Mouse (Mus musculus): Measurements from ENCODE around the gene Tnfrsf25. TPM values are rescaled to one million over a fixed set of nuclear protein-coding genes. Genes with fewer than 3 reads are reported as not detected.

The Tnfrsf25 gene
- polyA plus RNA-seq, 1 experiment from 2014 or later = 0.28 TPM

DNA sequence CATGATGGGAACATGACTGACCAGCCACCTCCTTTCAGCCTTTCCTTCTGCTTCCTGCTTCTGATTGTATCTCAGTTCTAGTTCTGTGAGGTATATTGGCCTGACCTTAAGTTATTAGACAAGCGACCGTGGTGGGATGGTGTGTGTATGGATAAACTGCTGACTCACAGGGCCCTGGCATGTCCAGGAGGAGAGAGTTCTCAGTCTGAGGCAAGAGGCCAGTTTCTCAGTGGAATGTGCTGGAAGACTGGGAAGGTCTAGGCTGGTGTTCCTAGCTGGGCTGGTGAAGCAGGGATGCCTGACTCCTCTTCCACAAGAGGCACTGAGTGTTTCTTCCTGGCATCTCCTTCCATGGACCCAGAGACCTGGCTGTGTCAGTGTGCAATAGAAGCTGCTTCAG, 47.0 kb downstream of the Tnfrsf25 start:
- H3K4me3 ChIP-seq (ENCODE audit: low read depth, low read length) = no peak overlapping the region
- H3K9ac ChIP-seq (ENCODE audit: low read depth, low read length) = no peak overlapping the region
- no peak overlapping the region for H3K27ac ChIP-seq (ENCODE audit: low read depth, low read length)
- 87% methylated on average over 2 of the region's 2 CpGs for WGBS
- H3K27me3 ChIP-seq (ENCODE audit: control insufficient read depth, insufficient read depth, low read length) = peaks cover 52% of the 10 kb centered on the region
- no peak overlapping the region for H3K4me2 ChIP-seq (replicated peaks; ENCODE audit: low read depth, low read length)
- H3K36me3 ChIP-seq (ENCODE audit: control insufficient read depth, insufficient read depth, low read length) = no peaks in the 10 kb centered on the region
- ATAC-seq (ENCODE audit: low FRiP score) (no peak), DNase-seq (ENCODE audit: low spot score) (no peak)
- H3K4me1 ChIP-seq (replicated peaks; ENCODE audit: control insufficient read depth, insufficient read depth, low read length) = peaks cover 10% of the 10 kb centered on the region
- H3K9me3 ChIP-seq (ENCODE audit: control insufficient read depth, low read length) = no peaks in the 10 kb centered on the region

DNA sequence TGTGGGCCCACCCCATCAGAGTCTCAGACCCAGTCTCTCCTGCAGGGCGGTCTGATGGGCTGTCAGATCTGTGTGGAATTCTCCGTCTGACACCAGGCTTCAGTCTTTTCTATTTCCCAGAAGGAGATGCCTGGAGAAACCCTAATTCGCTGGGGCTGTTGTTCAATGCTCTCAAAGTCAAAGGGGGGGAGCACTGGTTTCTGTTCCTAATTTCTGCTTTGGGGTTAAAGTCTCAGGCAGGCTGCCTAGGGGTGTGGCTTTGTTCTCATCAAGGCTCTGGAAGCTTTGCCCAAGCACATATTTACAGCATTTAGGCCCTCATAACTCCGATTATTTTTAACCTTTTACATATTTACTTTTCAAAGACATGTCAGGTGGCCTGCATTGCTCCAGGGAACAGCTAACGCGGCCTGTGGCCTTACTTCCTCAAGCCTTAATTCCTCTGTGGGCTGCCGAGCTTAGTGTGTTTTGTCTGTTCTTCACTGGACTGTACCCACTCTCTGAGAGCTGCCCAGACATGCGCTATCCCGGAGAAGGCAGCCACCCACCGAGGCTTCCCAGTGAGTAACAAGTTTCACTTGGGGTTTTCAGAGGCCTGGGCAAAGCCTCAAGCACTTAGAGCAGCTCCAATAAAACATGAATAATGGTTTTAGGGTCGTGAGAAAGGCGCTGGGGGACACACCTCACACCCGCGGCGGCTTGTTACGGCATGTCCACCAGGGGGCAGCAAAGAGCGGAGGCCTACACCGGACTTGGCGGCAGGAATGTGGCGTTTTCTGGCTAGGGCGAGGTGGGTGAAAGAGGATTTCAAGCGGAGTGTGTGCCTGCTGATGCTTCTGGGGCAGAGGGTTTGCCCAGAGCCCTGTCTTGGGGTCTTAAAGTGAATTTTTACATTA, 49.5 kb downstream of the Tnfrsf25 start:
- H3K36me3 ChIP-seq (ENCODE audit: control insufficient read depth, insufficient read depth, low read length) = no peaks in the 10 kb centered on the region
- no peak for ATAC-seq (ENCODE audit: low FRiP score)
- no peak overlapping the region for H3K4me3 ChIP-seq (ENCODE audit: low read depth, low read length)
- no peaks in the 10 kb centered on the region for H3K9me3 ChIP-seq (ENCODE audit: control insufficient read depth, low read length)
- peaks cover 27% of the 10 kb centered on the region for H3K27me3 ChIP-seq (ENCODE audit: control insufficient read depth, insufficient read depth, low read length)
- WGBS = 28% methylated on average over 22 of the region's 22 CpGs
- peak; percentile 81 for DNase-seq (ENCODE audit: low spot score)
- no peak overlapping the region for H3K27ac ChIP-seq (ENCODE audit: low read depth, low read length)
- H3K4me1 ChIP-seq (replicated peaks; ENCODE audit: control insufficient read depth, insufficient read depth, low read length) = no peaks in the 10 kb centered on the region
- no peak overlapping the region for H3K9ac ChIP-seq (ENCODE audit: low read depth, low read length)
- H3K4me2 ChIP-seq (replicated peaks; ENCODE audit: low read depth, low read length) = no peak overlapping the region

DNA sequence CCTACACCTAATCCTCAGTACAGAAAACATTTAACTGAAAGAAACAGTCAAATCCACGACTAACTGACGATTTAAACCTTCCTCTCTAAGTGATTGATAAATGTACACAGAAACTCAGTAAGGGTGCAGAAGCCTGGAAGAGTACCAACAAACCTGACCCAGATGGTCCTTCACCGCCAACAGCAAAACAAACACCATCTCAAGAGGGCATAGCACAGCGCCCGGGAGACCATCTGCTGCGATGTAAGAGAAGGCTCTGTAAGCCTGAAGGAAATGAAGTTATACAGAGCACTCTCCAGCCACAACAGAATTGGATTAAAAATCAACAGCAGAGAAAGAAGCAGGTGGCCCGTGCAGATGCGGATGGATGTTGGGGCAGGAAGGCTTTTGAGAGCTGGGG, 52.3 kb downstream of the Tnfrsf25 start:
- WGBS = 62% methylated on average over 8 of the region's 8 CpGs
- Histone ChIP-seq H3K36me3 (ENCODE audit: control insufficient read depth, insufficient read depth, low read length) (no peaks in the 10 kb centered on the region), H3K27ac (ENCODE audit: low read depth, low read length) (no peak overlapping the region), H3K4me2 (replicated peaks; ENCODE audit: low read depth, low read length) (no peak overlapping the region), H3K9me3 (ENCODE audit: control insufficient read depth, low read length) (no peaks in the 10 kb centered on the region), H3K27me3 (ENCODE audit: control insufficient read depth, insufficient read depth, low read length) (0 out of 2 replicates have a peak, but pooled peaks cover 3% of the 10 kb centered on the region), H3K4me3 (ENCODE audit: low read depth, low read length) (no peak overlapping the region), H3K4me1 (replicated peaks; ENCODE audit: control insufficient read depth, insufficient read depth, low read length) (no peaks in the 10 kb centered on the region), H3K9ac (ENCODE audit: low read depth, low read length) (no peak overlapping the region)
- DNase-seq (ENCODE audit: low spot score) (no peak), ATAC-seq (ENCODE audit: low FRiP score) (no peak)

GRCm38 (mm10) chr4:152169103-152169502, 53.4 kb downstream of the Tnfrsf25 start:
- Histone ChIP-seq H3K4me2 (replicated peaks; ENCODE audit: low read depth, low read length) (no peak overlapping the region), H3K9me3 (ENCODE audit: control insufficient read depth, low read length) (no peaks in the 10 kb centered on the region), H3K36me3 (ENCODE audit: control insufficient read depth, insufficient read depth, low read length) (no peaks in the 10 kb centered on the region), H3K27ac (ENCODE audit: low read depth, low read length) (no peak overlapping the region), H3K27me3 (ENCODE audit: control insufficient read depth, insufficient read depth, low read length) (0 out of 2 replicates have a peak, but pooled peaks cover under 1% of the 10 kb centered on the region), H3K4me1 (replicated peaks; ENCODE audit: control insufficient read depth, insufficient read depth, low read length) (no peaks in the 10 kb centered on the region), H3K9ac (ENCODE audit: low read depth, low read length) (no peak overlapping the region), H3K4me3 (ENCODE audit: low read depth, low read length) (no peak overlapping the region)
- ATAC-seq (ENCODE audit: low FRiP score) = no peak
- 87% methylated on average over 7 of the region's 7 CpGs for WGBS
- no peak for DNase-seq (ENCODE audit: low spot score)

Other genes with a start within 250 kb of the Tnfrsf25 start
- gene Dnajc11, start 182.2 kb upstream of the Tnfrsf25 start, polyA plus RNA-seq (2014; fragmentation: Nextera tagmentation; extraction: Ambion mirVana) = 73.8 and 80.1 TPM in 2 replicates
- gene Thap3, start 126.9 kb upstream of the Tnfrsf25 start, polyA plus RNA-seq (2014; fragmentation: Nextera tagmentation; extraction: Ambion mirVana) = 20.0 and 20.4 TPM in 2 replicates
- 15.2 and 19.4 TPM in 2 replicates for gene Phf13, start 119.7 kb upstream of the Tnfrsf25 start, polyA plus RNA-seq (2014; fragmentation: Nextera tagmentation; extraction: Ambion mirVana)
- gene Klhl21, start 107.1 kb upstream of the Tnfrsf25 start, polyA plus RNA-seq (2014; fragmentation: Nextera tagmentation; extraction: Ambion mirVana) = 2.7 and 3.0 TPM in 2 replicates
- 18.0 and 19.6 TPM in 2 replicates for gene Zbtb48, start 88.3 kb upstream of the Tnfrsf25 start, polyA plus RNA-seq (2014; fragmentation: Nextera tagmentation; extraction: Ambion mirVana)
- 0.62 and 0.84 TPM in 2 replicates for gene Tas1r1, start 77.4 kb upstream of the Tnfrsf25 start, polyA plus RNA-seq (2014; fragmentation: Nextera tagmentation; extraction: Ambion mirVana)
- 23.2 and 25.6 TPM in 2 replicates for gene Nol9, start 76.6 kb upstream of the Tnfrsf25 start, polyA plus RNA-seq (2014; fragmentation: Nextera tagmentation; extraction: Ambion mirVana)
- gene Plekhg5, start 43.4 kb upstream of the Tnfrsf25 start, polyA plus RNA-seq (2014; fragmentation: Nextera tagmentation; extraction: Ambion mirVana) = 4.0 and 4.6 TPM in 2 replicates
- 1.4 and 2.0 TPM in 2 replicates for gene Espn, start 36.4 kb downstream of the Tnfrsf25 start, polyA plus RNA-seq (2014; fragmentation: Nextera tagmentation; extraction: Ambion mirVana)
- gene Hes2, start 42.9 kb downstream of the Tnfrsf25 start, polyA plus RNA-seq (2014; fragmentation: Nextera tagmentation; extraction: Ambion mirVana) = 2.7 and 4.3 TPM in 2 replicates
- gene Acot7, start 62.2 kb downstream of the Tnfrsf25 start, polyA plus RNA-seq (2014; fragmentation: Nextera tagmentation; extraction: Ambion mirVana) = 116 and 125 TPM in 2 replicates
- 8.7 and 9.5 TPM in 2 replicates for gene Gpr153, start 158.3 kb downstream of the Tnfrsf25 start, polyA plus RNA-seq (2014; fragmentation: Nextera tagmentation; extraction: Ambion mirVana)
- 2.9 and 3.5 TPM in 2 replicates for gene Hes3, start 175.7 kb downstream of the Tnfrsf25 start, polyA plus RNA-seq (2014; fragmentation: Nextera tagmentation; extraction: Ambion mirVana)
- gene Icmt, start 181.3 kb downstream of the Tnfrsf25 start, polyA plus RNA-seq (2014; fragmentation: Nextera tagmentation; extraction: Ambion mirVana) = 17.4 and 20.6 TPM in 2 replicates
- gene Rnf207, start 203.1 kb downstream of the Tnfrsf25 start, polyA plus RNA-seq (2014; fragmentation: Nextera tagmentation; extraction: Ambion mirVana) = 1.5 and 1.6 TPM in 2 replicates
- gene Rpl22, start 209.8 kb downstream of the Tnfrsf25 start, polyA plus RNA-seq (2014; fragmentation: Nextera tagmentation; extraction: Ambion mirVana) = 304 and 330 TPM in 2 replicates
- 0.14 and 0.28 TPM in 2 replicates for gene Chd5, start 222.7 kb downstream of the Tnfrsf25 start, polyA plus RNA-seq (2014; fragmentation: Nextera tagmentation; extraction: Ambion mirVana)